Mouse (Mus musculus) hindbrain, embryonic 11.5 days (tissue): ENCODE measurements around the gene Lsm4. TPM values are rescaled to one million over a fixed set of nuclear protein-coding genes. Genes with fewer than 3 reads are reported as not detected.

Source experiments
- ATAC-seq: fragments of 200-750 bp; cut with Nextera tagmentation; 2 replicates; pipeline ENCODE4 v1.8.0; 2017; ENCODE audit warnings: mild to moderate bottlenecking, moderate TSS enrichment, moderate library complexity; ENCODE audit not compliant: low FRiP score
- DNase-seq: peaks from one replicate; pipeline ENCODE4 v3.0.0-alpha.2; 2015; ENCODE audit warnings: low spot score
- H3K27ac ChIP-seq: fragments of 300-500 bp; sonication (generic); 2 replicates; pipeline ENCODE4 v1.5.1; 2014; ENCODE audit warnings: mild to moderate bottlenecking, low read depth, low read length
- H3K27me3 ChIP-seq: fragments of 300-500 bp; sonication (generic); 2 replicates; pipeline ENCODE4 v1.6.1; 2014; ENCODE audit warnings: mild to moderate bottlenecking, low read length, moderate library complexity, mixed read lengths; ENCODE audit not compliant: control insufficient read depth, insufficient read depth
- H3K36me3 ChIP-seq: fragments of 300-500 bp; sonication (generic); 2 replicates; pipeline ENCODE4 v1.6.1; 2014; ENCODE audit warnings: mild to moderate bottlenecking, low read length, moderate library complexity, mixed read lengths; ENCODE audit not compliant: control insufficient read depth, insufficient read depth
- H3K4me1 ChIP-seq: fragments of 300-500 bp; sonication (generic); replicated peaks from 2 replicates; pipeline ENCODE4 v1.6.1; 2014; ENCODE audit warnings: low read length, mixed read lengths; ENCODE audit not compliant: control insufficient read depth, insufficient read depth
- H3K4me2 ChIP-seq: fragments of 300-500 bp; sonication (generic); replicated peaks from 2 replicates; pipeline ENCODE4 v1.6.1; 2014; ENCODE audit warnings: mild to moderate bottlenecking, low read depth, low read length
- H3K4me3 ChIP-seq: fragments of 300-500 bp; sonication (generic); 2 replicates; pipeline ENCODE4 v1.5.1; 2014; ENCODE audit warnings: low read depth, low read length
- H3K9ac ChIP-seq: fragments of 300-500 bp; sonication (generic); 2 replicates; pipeline ENCODE4 v1.6.1; 2014; ENCODE audit warnings: low read depth, low read length
- H3K9me3 ChIP-seq: fragments of 300-500 bp; sonication (generic); 2 replicates; pipeline ENCODE4 v1.6.1; 2016; ENCODE audit warnings: low read length; ENCODE audit not compliant: control insufficient read depth
- WGBS: fragments of 180-500 bp; shearing (Covaris S2); extraction: QIAGEN DNeasy Blood & Tissue Kit; methylation state at CpG from one replicate; pipeline ENCODE4 v1.1.7; 2014; 5-methylcytosine and 5-hydroxymethylcytosine counted together
- polyA plus RNA-seq: library from polyadenylated mRNA; unstranded; fragments of >200 nt; fragmentation: Nextera tagmentation; extraction: Ambion mirVana; gene quantifications from 2 replicates; pipeline ENCODE4 v1.2.1, GENCODE M21; 2014

The Lsm4 gene
- polyA plus RNA-seq, 1 experiment from 2014 or later, result 282 TPM

DNA sequence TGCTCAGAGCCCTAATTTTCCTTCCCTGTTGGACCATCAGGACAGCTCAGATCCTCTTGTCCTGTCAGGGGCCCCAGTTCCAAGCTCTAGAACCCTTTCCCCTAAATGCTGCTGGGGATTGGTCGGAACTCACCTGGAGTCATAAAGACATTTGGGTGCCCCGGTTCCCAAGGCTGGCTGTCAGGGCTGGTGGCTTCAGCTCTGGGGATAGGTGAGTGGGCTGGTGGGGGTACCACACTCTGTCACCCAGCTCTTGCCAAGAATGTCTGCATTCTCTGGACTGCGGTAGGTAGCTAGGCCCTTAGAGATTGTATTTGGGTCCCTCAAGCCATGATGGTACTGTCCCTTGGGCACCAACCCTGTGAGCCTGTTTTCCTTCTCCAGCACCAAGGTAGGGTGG is 30.2 kb downstream of the Lsm4 start, which contains the start of gene Iqcn:
TSS of gene Iqcn (plus strand) at position 171 of the 400 bp plus-strand sequence.
- ATAC-seq (no peak), DNase-seq (no peak)
- Histone ChIP-seq H3K36me3 (peaks cover 5% of the 10 kb centered on the region), H3K27ac (no peak within 1 kb of the TSS), H3K9ac (no peak within 1 kb of the TSS), H3K9me3 (no peaks in the 10 kb centered on the region), H3K4me2 (no peak within 1 kb of the TSS), H3K4me1 (peaks cover 8% of the 10 kb centered on the region), H3K4me3 (no peak within 1 kb of the TSS), H3K27me3 (no peaks in the 10 kb centered on the region)
- 96% methylated on average over 3 of the region's 3 CpGs for WGBS

DNA sequence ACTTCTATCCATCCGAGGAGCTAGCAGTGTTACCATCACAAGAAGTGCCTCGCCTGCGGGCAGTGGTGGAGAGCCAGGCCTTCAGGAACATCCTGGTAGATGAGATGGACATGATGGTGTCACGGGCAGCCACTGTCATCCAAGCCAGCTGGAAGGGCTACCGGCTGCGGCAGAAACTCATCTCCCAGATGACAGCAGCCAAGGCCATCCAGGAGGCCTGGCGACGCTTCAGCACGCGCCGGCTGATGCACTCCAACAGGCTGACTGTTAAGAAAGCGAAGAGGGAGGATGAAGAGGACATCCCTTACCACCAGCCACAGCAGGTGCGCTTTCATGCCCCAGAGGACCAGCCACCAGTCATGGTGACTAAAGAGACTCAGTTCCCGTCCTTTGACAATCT is 35.2 kb downstream of the Lsm4 start:
- Histone ChIP-seq H3K9ac (no peak overlapping the region), H3K27me3 (no peaks in the 10 kb centered on the region), H3K4me2 (no peak overlapping the region), H3K27ac (no peak overlapping the region), H3K36me3 (peaks cover 1% of the 10 kb centered on the region), H3K4me3 (no peak overlapping the region), H3K4me1 (no peaks in the 10 kb centered on the region), H3K9me3 (no peaks in the 10 kb centered on the region)
- 91% methylated on average over 14 of the region's 14 CpGs for WGBS
- no peak for DNase-seq
- no peak for ATAC-seq

DNA sequence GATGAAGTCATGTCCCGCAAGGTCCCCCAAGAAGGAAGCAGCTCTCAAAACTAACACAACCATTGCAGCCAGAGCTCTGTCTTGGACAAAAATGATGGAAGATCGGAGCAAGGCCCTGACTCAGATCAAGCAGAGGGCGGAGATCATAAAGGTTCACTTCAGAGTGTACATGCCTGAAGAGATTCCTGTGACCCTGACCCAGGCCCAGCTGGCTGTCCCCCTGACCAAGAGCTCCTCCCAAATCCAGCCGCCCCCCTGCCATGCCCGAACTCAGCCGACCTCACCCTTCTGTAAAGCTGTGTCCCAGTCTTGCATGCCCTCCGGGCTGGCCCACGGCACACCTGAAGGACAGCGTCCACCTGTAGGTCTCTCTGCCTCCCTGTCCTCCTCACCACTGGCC is 36.7 kb downstream of the Lsm4 start:
- ATAC-seq (no peak), DNase-seq (no peak)
- no peak overlapping the region for H3K4me2 ChIP-seq
- H3K27ac ChIP-seq, result no peak overlapping the region
- H3K9me3 ChIP-seq, result no peaks in the 10 kb centered on the region
- 89% methylated on average over 9 of the region's 9 CpGs for WGBS
- no peak overlapping the region for H3K4me3 ChIP-seq
- H3K4me1 ChIP-seq, result no peaks in the 10 kb centered on the region
- no peaks in the 10 kb centered on the region for H3K36me3 ChIP-seq
- H3K9ac ChIP-seq, result no peak overlapping the region
- no peaks in the 10 kb centered on the region for H3K27me3 ChIP-seq

GRCm38 (mm10) chr8:70710296-70710695 is 37.2 kb downstream of the Lsm4 start:
- no peaks in the 10 kb centered on the region for H3K27me3 ChIP-seq
- ATAC-seq (no peak), DNase-seq (no peak)
- H3K4me1 ChIP-seq, result no peaks in the 10 kb centered on the region
- no peak overlapping the region for H3K9ac ChIP-seq
- no peak overlapping the region for H3K4me2 ChIP-seq
- WGBS, result 95% methylated on average over 1 of the region's 1 CpGs
- no peak overlapping the region for H3K27ac ChIP-seq
- H3K9me3 ChIP-seq, result no peaks in the 10 kb centered on the region
- H3K36me3 ChIP-seq, result no peaks in the 10 kb centered on the region
- no peak overlapping the region for H3K4me3 ChIP-seq

DNA sequence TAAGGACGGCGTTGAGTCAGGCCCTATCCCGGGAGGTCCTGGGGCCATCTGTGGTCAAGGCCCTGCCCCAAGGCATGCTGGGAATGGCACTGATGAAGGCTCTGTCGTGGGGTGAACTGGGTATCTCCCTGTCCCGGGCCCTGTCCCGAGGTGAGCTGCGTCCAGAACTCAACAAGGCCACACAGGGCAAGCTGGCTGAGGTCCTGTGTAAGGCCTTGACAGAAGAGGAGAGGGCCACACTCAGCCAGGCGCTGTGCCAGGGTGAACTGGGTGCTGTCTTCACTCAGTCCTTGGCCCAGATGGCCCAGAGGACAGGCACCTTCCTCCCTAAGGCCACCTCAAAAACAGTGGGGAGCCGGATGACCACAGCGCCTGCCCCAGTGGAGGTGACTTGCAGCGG is 38.0 kb downstream of the Lsm4 start:
- Histone ChIP-seq H3K4me3 (no peak overlapping the region), H3K9ac (no peak overlapping the region)
- no peak for DNase-seq

GRCm38 (mm10) chr8:70713991-70714390 is 40.9 kb downstream of the Lsm4 start:
- H3K27ac ChIP-seq, result no peak overlapping the region
- no peak overlapping the region for H3K9ac ChIP-seq
- no peaks in the 10 kb centered on the region for H3K9me3 ChIP-seq
- no peak overlapping the region for H3K4me3 ChIP-seq
- H3K36me3 ChIP-seq, result no peaks in the 10 kb centered on the region
- DNase-seq (no peak), ATAC-seq (no peak)
- H3K4me2 ChIP-seq, result no peak overlapping the region
- 73% methylated on average over 7 of the region's 7 CpGs for WGBS
- H3K27me3 ChIP-seq, result no peaks in the 10 kb centered on the region
- no peaks in the 10 kb centered on the region for H3K4me1 ChIP-seq

More for the DNA sequence above, 38.0 kb downstream of the Lsm4 start:
- Histone ChIP-seq H3K9me3 (no peaks in the 10 kb centered on the region), H3K27ac (no peak overlapping the region), H3K4me1 (no peaks in the 10 kb centered on the region), H3K36me3 (no peaks in the 10 kb centered on the region), H3K4me2 (no peak overlapping the region), H3K27me3 (no peaks in the 10 kb centered on the region)
- no peak for ATAC-seq
- 88% methylated on average over 11 of the region's 11 CpGs for WGBS

DNA sequence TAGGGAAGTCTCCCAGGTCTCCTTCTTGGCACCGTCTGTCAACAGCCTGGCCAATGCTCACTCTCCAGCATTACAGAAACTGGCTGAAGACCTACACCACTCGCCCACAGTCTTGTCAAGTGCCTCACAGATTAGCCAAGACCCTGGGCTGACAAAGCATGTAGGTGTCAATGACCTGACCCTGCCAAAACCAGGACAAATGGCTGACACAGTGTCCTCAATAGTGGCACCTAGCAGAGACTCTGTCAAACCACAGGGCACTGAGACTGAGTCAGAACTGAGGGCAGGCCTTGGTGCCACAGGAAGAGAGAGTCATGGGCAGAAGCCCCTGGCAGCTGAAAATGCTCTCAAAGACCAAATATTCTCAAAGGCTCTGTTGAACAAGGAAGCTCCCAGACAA is 42.0 kb downstream of the Lsm4 start:
- WGBS, result 80% methylated on average over 2 of the region's 2 CpGs
- H3K9me3 ChIP-seq, result no peaks in the 10 kb centered on the region
- no peak overlapping the region for H3K4me3 ChIP-seq
- no peaks in the 10 kb centered on the region for H3K27me3 ChIP-seq
- no peak overlapping the region for H3K27ac ChIP-seq
- no peak overlapping the region for H3K4me2 ChIP-seq
- ATAC-seq (no peak), DNase-seq (no peak)
- no peaks in the 10 kb centered on the region for H3K4me1 ChIP-seq
- H3K9ac ChIP-seq, result no peak overlapping the region
- no peaks in the 10 kb centered on the region for H3K36me3 ChIP-seq

- H3K27me3 ChIP-seq, result no peaks in the 10 kb centered on the region
- no peak overlapping the region for H3K4me3 ChIP-seq
- H3K4me1 ChIP-seq, result no peaks in the 10 kb centered on the region
- 84% methylated on average over 40 of the region's 40 CpGs for WGBS
- H3K27ac ChIP-seq, result no peak overlapping the region
- H3K9me3 ChIP-seq, result no peaks in the 10 kb centered on the region
- no peak overlapping the region for H3K4me2 ChIP-seq
- no peak for DNase-seq
- H3K36me3 ChIP-seq, result no peaks in the 10 kb centered on the region
- ATAC-seq, result no peak
- no peak overlapping the region for H3K9ac ChIP-seq
Measured at GRCm38 (mm10) chr8:70716521-70717400, 43.7 kb downstream of the Lsm4 start.

DNA sequence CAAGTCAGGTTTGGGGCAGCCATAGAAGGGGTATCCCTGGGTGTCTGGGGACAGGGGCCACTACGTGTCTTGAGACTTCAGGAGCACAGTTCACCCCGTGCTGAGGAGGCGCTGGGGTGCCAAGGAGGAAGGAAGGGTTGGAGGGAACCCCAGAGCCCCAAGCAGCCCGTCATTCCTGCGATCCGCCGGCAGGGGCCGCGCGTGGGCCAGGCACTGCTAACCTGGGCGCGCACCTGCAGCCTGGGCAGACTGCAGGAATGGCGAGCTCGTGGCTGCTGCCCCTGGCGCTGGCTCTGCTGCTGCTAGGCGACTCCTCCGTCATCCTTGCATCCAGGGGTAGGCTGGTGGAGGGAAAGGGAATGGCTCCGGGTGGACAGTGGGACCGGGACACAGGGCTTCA is 45.2 kb downstream of the Lsm4 start, which contains the start of gene Gm3336:
TSS of gene Gm3336 (plus strand) at position 247 of the 400 bp plus-strand sequence.
- Histone ChIP-seq H3K4me2 (no peak within 1 kb of the TSS), H3K4me1 (no peaks in the 10 kb centered on the region), H3K4me3 (no peak within 1 kb of the TSS), H3K36me3 (no peaks in the 10 kb centered on the region), H3K9ac (no peak within 1 kb of the TSS), H3K27ac (no peak within 1 kb of the TSS), H3K27me3 (no peaks in the 10 kb centered on the region), H3K9me3 (no peaks in the 10 kb centered on the region)
- ATAC-seq (peak; percentile 10; the same call in 1 of the 2 replicates), DNase-seq (peak; percentile 69)
- WGBS, result 6% methylated on average over 17 of the region's 19 CpGs
